ENCODE assay signal across 21 mouse cellular contexts in the genomic region with DNA sequence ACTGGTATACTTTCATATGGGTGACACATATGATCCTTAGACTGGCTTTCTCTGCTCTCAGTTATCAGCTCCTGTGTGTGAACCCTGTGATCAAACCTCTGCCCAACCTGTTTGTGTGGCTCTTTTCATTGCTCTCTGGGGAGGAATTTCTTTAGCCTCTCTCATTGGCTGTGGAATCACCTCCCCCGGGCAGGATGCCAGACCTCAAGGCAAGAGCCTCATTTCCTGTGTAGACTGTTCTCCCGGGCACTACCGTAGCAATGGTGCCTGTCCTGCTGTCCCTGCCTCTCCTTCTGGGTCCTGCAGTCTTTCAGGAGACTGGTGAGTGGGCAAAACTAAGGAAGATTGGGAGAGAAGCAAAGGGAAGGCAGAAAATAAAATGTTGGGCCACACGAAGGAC. TPM values are rescaled to one million over a fixed set of nuclear protein-coding genes. Genes with fewer than 3 reads are reported as not detected.
DNase-seq lines count a peak whose midpoint lies in the region; ATAC-seq lines count a peak whose summit lies in the region.
"Had no signal": no experiment of that assay in that cellular context is flagged by ENCODE, and none has a peak within 500 bp of the region (broad histone marks: within the 10 kb centered on the region; RNA-seq: fewer than 3 reads in every experiment).

A gene (plus strand): TSS at position 221 of the 400 bp plus-strand sequence.

- no peaks in the 10 kb centered on the region for H3K9me3 ChIP-seq in liver, embryonic 15.5 days (replicated peaks)
- H3K9me3 ChIP-seq in liver, embryonic 11.5 days (ENCODE audit: control insufficient read depth, low read length): no peaks in the 10 kb centered on the region
- H3K9me3 ChIP-seq: heart, embryonic 15.5 days; limb, embryonic 12.5 days; midbrain, embryonic 10.5 days; stomach, embryonic 15.5 days had no signal

- no peak within 1 kb of the TSS for H3K9ac ChIP-seq in liver, embryonic 15.5 days
- no peak within 1 kb of the TSS for H3K9ac ChIP-seq in liver, embryonic 11.5 days (ENCODE audit: low read depth, low read length)
- H3K9ac ChIP-seq: heart, embryonic 15.5 days; limb, embryonic 12.5 days; stomach, embryonic 15.5 days had no signal

- H3K4me2 ChIP-seq in liver, embryonic 15.5 days: no peak within 1 kb of the TSS
- H3K4me2 ChIP-seq in liver, embryonic 11.5 days: no peak within 1 kb of the TSS
- H3K4me2 ChIP-seq: heart, embryonic 15.5 days; limb, embryonic 12.5 days; stomach, embryonic 15.5 days had no signal

- ATAC-seq in liver, embryonic 15.5 days (ENCODE audit: insufficient read depth): no peak
- no peak for ATAC-seq in liver, embryonic 11.5 days (replicated peaks; ENCODE audit: low FRiP score)

- no peaks in the 10 kb centered on the region for H3K4me1 ChIP-seq in liver, embryonic 15.5 days (replicated peaks)
- H3K4me1 ChIP-seq in liver, embryonic 11.5 days (replicated peaks; ENCODE audit: control insufficient read depth, insufficient read depth, low read length): no peaks in the 10 kb centered on the region
- H3K4me1 ChIP-seq: heart, embryonic 15.5 days; hindbrain, embryonic 10.5 days; midbrain, embryonic 10.5 days; stomach, embryonic 15.5 days had no signal

- no peaks in the 10 kb centered on the region for H3K27me3 ChIP-seq in liver, embryonic 15.5 days
- no peaks in the 10 kb centered on the region for H3K27me3 ChIP-seq in liver, embryonic 11.5 days (replicated peaks; ENCODE audit: control insufficient read depth, insufficient read depth, low read length)
- H3K27me3 ChIP-seq: heart, embryonic 15.5 days; limb, embryonic 12.5 days; stomach, embryonic 15.5 days had no signal

- no peaks in the 10 kb centered on the region for H3K36me3 ChIP-seq in liver, embryonic 15.5 days (replicated peaks)
- no peaks in the 10 kb centered on the region for H3K36me3 ChIP-seq in liver, embryonic 11.5 days (ENCODE audit: control insufficient read depth, insufficient read depth, low read length)
- H3K36me3 ChIP-seq: heart, embryonic 15.5 days; hindbrain, embryonic 10.5 days; limb, embryonic 12.5 days; midbrain, embryonic 10.5 days; stomach, embryonic 15.5 days had no signal

- no peak within 1 kb of the TSS for H3K27ac ChIP-seq in liver, embryonic 15.5 days (replicated peaks)
- H3K27ac ChIP-seq in liver, embryonic 11.5 days (ENCODE audit: low read depth, low read length): no peak within 1 kb of the TSS
- H3K27ac ChIP-seq: heart, adult 2 months; heart, embryonic 15.5 days; hindbrain, embryonic 10.5 days; limb, embryonic 12.5 days; midbrain, embryonic 10.5 days; stomach, embryonic 15.5 days had no signal

- WGBS in liver, embryonic 15.5 days (ENCODE audit: insufficient replicate concordance): 30% methylated on average over 4 of the region's 4 CpGs
- 51% methylated on average over 4 of the region's 4 CpGs for WGBS in liver, embryonic 11.5 days

- H3K4me3 ChIP-seq in liver, embryonic 15.5 days (replicated peaks): 0 out of 2 replicates have a peak within 1 kb of the TSS, but pooled peaks have one; percentile 8
- no peak within 1 kb of the TSS for H3K4me3 ChIP-seq in liver, embryonic 11.5 days (ENCODE audit: low read depth, low read length)
- H3K4me3 ChIP-seq: heart, adult 2 months; heart, embryonic 15.5 days; hindbrain, embryonic 10.5 days; limb, embryonic 12.5 days; midbrain, embryonic 10.5 days; stomach, embryonic 15.5 days had no signal

- no peak for DNase-seq in liver, embryonic 11.5 days (ENCODE audit: low spot score)
- DNase-seq in 3T3-L1 (ENCODE audit: low read depth, low spot score): peak; percentile 40
- DNase-seq in adrenal gland, postnatal 10 days: peak; percentile 41
- DNase-seq in kidney, postnatal 14 days: peak; percentile 4
- no peak for DNase-seq in cerebellum, adult 11 months
- DNase-seq in left cerebral cortex, adult 8-10 months (ENCODE audit: low spot score in 2 of 2): no peak
- DNase-seq: cerebellum, adult 9-10 months; gastrocnemius, postnatal 14 days; heart, adult 2 months; spleen, adult 18-20 months had no signal

RNA-seq across cellular contexts. Expression of the gene that starts here (rescaled TPM):
- 14.4 and 31.0 TPM in 2 replicates for polyA plus RNA-seq in liver, embryonic 15.5 days (2015; fragmentation: Nextera tagmentation; extraction: Ambion mirVana)
- not detected in 2 replicates for polyA plus RNA-seq in liver, embryonic 11.5 days (2014; fragmentation: Nextera tagmentation; extraction: Ambion mirVana)
- 100 to 1,000 TPM in 1 of 2 experiments, 10 to 100 TPM in 1; 48.9 to 125 TPM for total RNA-seq in adrenal gland, postnatal 10 days (2021)
- not detected for total RNA-seq in left cerebral cortex, adult 8-10 months (2022)
- total RNA-seq: gastrocnemius, postnatal 14 days; heart, adult 2 months; layer of hippocampus, adult 8-10 months; left cerebral cortex, adult 18-20 months; MEL had no signal
- polyA plus RNA-seq: forebrain, embryonic 11.5 days; heart, adult 2 months; hindbrain, embryonic 10.5 days; limb, embryonic 12.5 days; midbrain, embryonic 10.5 days; neural tube, embryonic 11.5 days had no signal

Comparison
In these comparisons a context has a peak if more than half of its experiments do, and no peak if none do; other contexts are left out.
1. RNA of the gene that starts here (total RNA-seq): 48.9 to 125 TPM in adrenal gland, postnatal 10 days; not detected in left cerebral cortex, adult 8-10 months; every median in the first group is over 10 times any median in the second.
2. RNA of the gene that starts here (polyA plus RNA-seq): 14.4 to 31.0 TPM in liver, embryonic 15.5 days; not detected in liver, embryonic 11.5 days; every median in the first group is over 10 times any median in the second.
3. DNase-seq: peak in 3T3-L1 (single experiment), adrenal gland, postnatal 10 days (single experiment) and kidney, postnatal 14 days (single experiment); none in liver, embryonic 11.5 days (single experiment), cerebellum, adult 11 months (single experiment) and left cerebral cortex, adult 8-10 months (0 of 2).